Mouse (Mus musculus) cortical plate, adult 2 months (tissue): ENCODE data around the gene Prss53. TPM values are rescaled to one million over a fixed set of nuclear protein-coding genes. Genes with fewer than 3 reads are reported as not detected.
A peak's percentile ranks its signal among the peaks of the same experiment; 100 is the strongest.
"Not testable (repeated sequence)": the region's sequence is repeated elsewhere in the genome, so short reads cannot be mapped to it uniquely, and the experiment has no call there.

Experiments used
- H3K27ac ChIP-seq: fragments of 200-500 bp; 2 replicates; pipeline ENCODE4 v1.5.1; 2012; ENCODE audit warnings: low read length, control low read depth, inconsistent platforms; ENCODE audit not compliant: insufficient read depth
- H3K4me1 ChIP-seq: fragments of 200-500 bp; 2 replicates; pipeline ENCODE4 v1.6.1; 2011; ENCODE audit warnings: low read length; ENCODE audit not compliant: control insufficient read depth, insufficient read depth
- H3K4me3 ChIP-seq: fragments of 200-500 bp; 2 replicates; pipeline ENCODE4 v1.5.1; 2011; ENCODE audit warnings: mild to moderate bottlenecking, low read length, control low read depth; ENCODE audit not compliant: insufficient read depth
- CTCF ChIP-seq: fragments of 200-500 bp; IDR thresholded peaks from 2 replicates; pipeline ENCODE4 v1.5.1; 2011; ENCODE audit warnings: mild to moderate bottlenecking, control low read depth, low read length; ENCODE audit not compliant: insufficient read depth; ENCODE audit errors: extremely low read depth
- POLR2A ChIP-seq: fragments of 200-500 bp; IDR thresholded peaks from 2 replicates; pipeline ENCODE4 v1.6.1; 2011; ENCODE audit warnings: mild to moderate bottlenecking, low read length, control low read depth; ENCODE audit not compliant: insufficient read depth; ENCODE audit errors: extremely low read depth
- polyA plus RNA-seq: library from polyadenylated mRNA; depleted of rRNA; stranded (reverse); fragments of >200 nt; gene quantifications from 2 replicates; pipeline ENCODE4 v1.2.3, GENCODE M21; 2012

The Prss53 gene
- polyA plus RNA-seq, 1 experiment, result 4.6 TPM

GRCm38 (mm10) chr7:127897542-127897941 is 6.8 kb upstream of the Prss53 start:
- Histone ChIP-seq H3K27ac (no peak overlapping the region), H3K4me1 (no peaks in the 10 kb centered on the region), H3K4me3 (no peak overlapping the region)
- TF ChIP-seq POLR2A (no peak), CTCF (no peak)

- H3K4me3 ChIP-seq, result no peak overlapping the region
- no peak overlapping the region for H3K27ac ChIP-seq
- H3K4me1 ChIP-seq, result no peaks in the 10 kb centered on the region
- TF ChIP-seq CTCF (peak; percentile 67), POLR2A (no peak)
Observed at GRCm38 (mm10) chr7:127896384-127896783, 5.6 kb upstream of the Prss53 start.

- H3K4me1 ChIP-seq, H3K27ac ChIP-seq: not testable (repeated sequence)
- peak overlapping the region; percentile 55; the same call in 1 of the 2 replicates for H3K4me3 ChIP-seq
Observed at GRCm38 (mm10) chr7:127895891-127896290, 5.1 kb upstream of the Prss53 start.

GRCm38 (mm10) chr7:127895442-127895841 is 4.7 kb upstream of the Prss53 start, which contains the start of the genes Gm21974 and Vkorc1:
Gene Gm21974 (minus strand): TSS chr7:127895454.
Gene Vkorc1 (minus strand): TSS chr7:127895617.
- Histone ChIP-seq H3K4me1 (no peaks in the 10 kb centered on the region), H3K4me3 (peak within 1 kb of the TSS; percentile 55), H3K27ac (no peak within 1 kb of the TSS)
- peak; percentile 7; the same call in 1 of the 2 replicates for TF ChIP-seq CTCF
- TF ChIP-seq POLR2A, result peak; percentile 83; the same call in 1 of the 2 replicates

GRCm38 (mm10) chr7:127894480-127894879 is 3.7 kb upstream of the Prss53 start:
- Histone ChIP-seq H3K4me1 (no peaks in the 10 kb centered on the region), H3K4me3 (peak overlapping the region; percentile 55), H3K27ac (no peak overlapping the region)
- TF ChIP-seq POLR2A (no peak), CTCF (no peak)

- 0 out of 2 replicates have a peak, but pooled peaks cover 2% of the 10 kb centered on the region for H3K4me1 ChIP-seq
- no peak overlapping the region for H3K4me3 ChIP-seq
- H3K27ac ChIP-seq, result no peak overlapping the region
- TF ChIP-seq POLR2A, result no peak
- TF ChIP-seq CTCF, result no peak
Observed at GRCm38 (mm10) chr7:127888821-127889220, 1.9 kb downstream of the Prss53 start.

- TF ChIP-seq CTCF (no peak), POLR2A (no peak)
- Histone ChIP-seq H3K4me3 (no peak overlapping the region), H3K27ac (no peak overlapping the region), H3K4me1 (0 out of 2 replicates have a peak, but pooled peaks cover 2% of the 10 kb centered on the region)
Observed at GRCm38 (mm10) chr7:127887781-127888180, 3.0 kb downstream of the Prss53 start.

- Histone ChIP-seq H3K4me3 (no peak overlapping the region), H3K27ac (no peak overlapping the region), H3K4me1 (0 out of 2 replicates have a peak, but pooled peaks cover 2% of the 10 kb centered on the region)
- no peak for TF ChIP-seq POLR2A
- TF ChIP-seq CTCF, result no peak
Observed at GRCm38 (mm10) chr7:127887191-127887590, 3.6 kb downstream of the Prss53 start.

GRCm38 (mm10) chr7:127886551-127886950 is 4.2 kb downstream of the Prss53 start:
- H3K4me1 ChIP-seq, result 0 out of 2 replicates have a peak, but pooled peaks cover 2% of the 10 kb centered on the region
- TF ChIP-seq POLR2A, result no peak
- TF ChIP-seq CTCF, result no peak
- H3K4me3 ChIP-seq, result no peak overlapping the region
- no peak overlapping the region for H3K27ac ChIP-seq

- 0 out of 2 replicates have a peak, but pooled peaks cover 2% of the 10 kb centered on the region for H3K4me1 ChIP-seq
- H3K4me3 ChIP-seq, result no peak overlapping the region
- TF ChIP-seq CTCF (no peak), POLR2A (no peak)
- H3K27ac ChIP-seq, result no peak overlapping the region
Observed at GRCm38 (mm10) chr7:127885951-127886350, 4.8 kb downstream of the Prss53 start.
